Mouse (Mus musculus): ENCODE results near the gene Cuzd1.

DNA sequence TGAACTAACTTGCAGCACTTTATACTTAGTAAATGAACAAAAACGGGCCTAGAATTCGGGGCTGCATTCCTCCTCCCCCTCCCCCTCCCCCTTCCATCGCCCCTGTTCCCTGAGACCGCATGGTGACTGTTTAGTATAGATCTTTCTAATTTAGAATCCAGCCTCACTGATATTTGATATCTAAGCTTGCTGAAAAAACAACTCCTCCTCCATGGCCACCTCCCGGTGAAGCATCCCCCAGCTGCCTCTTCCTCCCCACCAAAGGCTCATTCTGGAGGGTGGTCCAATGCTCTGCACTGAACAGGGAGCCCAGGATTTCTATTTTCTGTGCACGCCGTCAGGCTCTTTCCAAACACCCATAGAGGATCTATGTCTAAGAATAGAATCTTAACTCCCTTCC lies 3.8 kb downstream of the Cuzd1 start:
- TF ChIP-seq CTCF (IDR thresholded peaks at IDR 0.05; ENCODE audit: extremely low read depth, insufficient read length, insufficient replicate concordance, low read depth, low read length), result no peak
- no peak for TF ChIP-seq POLR2A (IDR thresholded peaks at IDR 0.05; ENCODE audit: low read depth, low read length)

Measured in small intestine, adult 2 months (tissue).